Mouse (Mus musculus) adrenal gland, adult 10 weeks (tissue): ENCODE data around the gene Fzd5. TPM values are rescaled to one million over a fixed set of nuclear protein-coding genes. Genes with fewer than 3 reads are reported as not detected.

Experiments used
- polyA plus RNA-seq: library from polyadenylated mRNA; stranded (reverse); fragments of 350-450 nt; fragmentation: Illumina TruSeq; extraction: RNeasy Lipid Tissue Mini Kit (QIAGEN cat#74804); gene quantifications from one replicate; pipeline ENCODE4 v1.2.3, GENCODE M21; 2014; ENCODE audit warnings: low read depth, low replicate concordance

The Fzd5 gene
- 8.9 TPM for polyA plus RNA-seq

GRCm38 (mm10) chr1:64737502-64738179 lies at the start of gene Fzd5:
TSS of gene Fzd5 (minus strand) at chr1:64737751.

GRCm38 (mm10) chr1:64690213-64691013 lies 47.1 kb downstream of the Fzd5 start, which contains the start of gene Ccnyl1:
TSS of gene Ccnyl1 (plus strand) at chr1:64690455.

Other genes with a start within 250 kb of the Fzd5 start
- 64.7 TPM for gene Creb1, start 205.1 kb downstream of the Fzd5 start, polyA plus RNA-seq
- 26.3 TPM for gene Mettl21a, start 120.5 kb downstream of the Fzd5 start, polyA plus RNA-seq
- gene Ccnyl1, start 47.3 kb downstream of the Fzd5 start, polyA plus RNA-seq = 29.3 TPM
- gene Plekhm3, start 219.1 kb upstream of the Fzd5 start, polyA plus RNA-seq = 10.3 TPM